Mouse (Mus musculus) CD4-positive, CD25-positive, alpha-beta regulatory T cell, adult 2 months (primary cell): Measurements from ENCODE around the gene Syp.

ENCODE experiments used
- DNase-seq: peaks from one replicate; pipeline ENCODE4 v3.0.0-alpha.2; 2012; ENCODE audit warnings: low read depth, low spot score

The Syp gene

GRCm38 (mm10) chrX:7638401-7639091 lies at the start of gene Syp:
TSS of gene Syp (plus strand) at chrX:7638471.
- peak; percentile 91 for DNase-seq

GRCm38 (mm10) chrX:7595371-7595770 lies 42.9 kb upstream of the Syp start:
- no peak for DNase-seq

GRCm38 (mm10) chrX:7604004-7604403 lies 34.3 kb upstream of the Syp start:
- DNase-seq = no peak

GRCm38 (mm10) chrX:7604879-7605574 lies 33.2 kb upstream of the Syp start, which contains the start of gene Ccdc22:
TSS of gene Ccdc22 (minus strand) at chrX:7605517.
- DNase-seq = peak; percentile 87

- peak; percentile 36 for DNase-seq
These were observed 32.7 kb upstream of the Syp start for GRCm38 (mm10) chrX:7605575-7605941.

GRCm38 (mm10) chrX:7606783-7607182 lies 31.5 kb upstream of the Syp start, which contains the start of gene Cacna1f:
TSS of gene Cacna1f (plus strand) at chrX:7607083.
- no peak for DNase-seq

GRCm38 (mm10) chrX:7610035-7610434 lies 28.2 kb upstream of the Syp start:
- DNase-seq = no peak

- DNase-seq = no peak
These were observed 27.6 kb upstream of the Syp start for GRCm38 (mm10) chrX:7610536-7611258.

- peak; percentile 68 for DNase-seq
These were observed 20.3 kb upstream of the Syp start for GRCm38 (mm10) chrX:7617889-7618551.

- DNase-seq = no peak
These were observed 5.7 kb upstream of the Syp start for GRCm38 (mm10) chrX:7632560-7632959.

GRCm38 (mm10) chrX:7635101-7635500 lies 3.2 kb upstream of the Syp start:
- no peak for DNase-seq

- DNase-seq = no peak
These were observed 1.5 kb downstream of the Syp start for GRCm38 (mm10) chrX:7639536-7640325.

GRCm38 (mm10) chrX:7640785-7641184 lies 2.5 kb downstream of the Syp start:
- no peak for DNase-seq

- DNase-seq = peak; percentile 88
These were observed 7.1 kb downstream of the Syp start for GRCm38 (mm10) chrX:7645349-7645748.

GRCm38 (mm10) chrX:7648671-7649304 lies 10.5 kb downstream of the Syp start:
- peak; percentile 92 for DNase-seq

- DNase-seq = peak; percentile 81
These were observed 19.0 kb downstream of the Syp start, which contains the start of gene Prickle3 for GRCm38 (mm10) chrX:7657221-7657639. TSS of gene Prickle3 (plus strand) at chrX:7657260.

- no peak for DNase-seq
These were observed 19.9 kb downstream of the Syp start for GRCm38 (mm10) chrX:7658031-7658784.

GRCm38 (mm10) chrX:7658785-7659589 lies 20.7 kb downstream of the Syp start:
- no peak for DNase-seq

GRCm38 (mm10) chrX:7661086-7661485 lies 22.8 kb downstream of the Syp start:
- no peak for DNase-seq
